Mouse (Mus musculus): ENCODE measurements around the gene Atxn7l3.

DNA sequence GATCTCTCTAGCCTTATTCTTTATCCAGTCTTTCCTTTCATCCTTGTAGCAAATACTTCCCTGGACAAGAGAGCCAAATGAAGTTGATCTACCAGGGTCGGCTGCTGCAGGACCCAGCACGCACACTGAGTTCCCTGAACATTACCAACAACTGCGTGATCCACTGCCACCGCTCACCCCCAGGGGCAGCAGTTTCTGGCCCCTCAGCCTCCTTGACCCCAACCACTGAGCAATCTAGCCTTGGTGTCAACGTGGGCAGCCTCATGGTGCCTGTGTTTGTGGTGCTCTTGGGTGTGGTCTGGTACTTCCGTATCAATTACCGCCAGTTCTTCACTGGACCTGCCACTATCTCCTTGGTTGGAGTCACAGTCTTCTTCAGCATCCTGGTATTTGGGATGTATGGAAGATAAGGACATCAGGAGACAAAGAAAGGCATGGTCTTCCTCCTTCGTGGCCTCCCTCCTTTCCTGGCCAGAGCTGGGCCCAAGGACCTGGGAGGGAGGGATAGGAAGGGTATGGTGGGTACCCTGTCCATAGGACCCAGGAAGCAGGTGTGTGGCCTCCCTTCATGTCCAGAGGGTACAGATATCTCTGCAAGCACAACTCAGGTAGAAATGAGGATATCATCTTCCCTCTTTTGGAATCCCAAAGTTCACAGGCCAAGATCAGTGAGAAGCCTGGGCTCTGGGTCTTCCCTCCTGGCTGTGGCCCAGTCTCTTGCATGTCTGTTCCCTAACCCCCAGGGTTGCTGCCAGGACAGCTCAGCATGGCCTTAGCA is 8.2 kb downstream of the Atxn7l3 start:
- TF ChIP-seq POLR2A (IDR thresholded peaks at IDR 0.05; ENCODE audit: insufficient read depth, low read length) (no peak), CTCF (IDR thresholded peaks at IDR 0.05; ENCODE audit: low read depth, low read length) (no peak)
